Mouse (Mus musculus) right cerebral cortex, postnatal 36 days (tissue): ENCODE results near the gene Syngr2.

Source experiments
- DNase-seq, 2 experiments: peaks; one replicate each; pipeline ENCODE4 v3.0.0; 2022; ENCODE audit warnings: low spot score in 2 of 2, mixed read lengths in 1 of 2

The Syngr2 gene

GRCm38 (mm10) chr11:117863174-117863856 is 53.8 kb downstream of the Syngr2 start:
- no peak for DNase-seq
